Mouse (Mus musculus) liver, embryonic 14.5 days (tissue): Measurements from ENCODE around the gene Gas2l3. TPM values are rescaled to one million over a fixed set of nuclear protein-coding genes. Genes with fewer than 3 reads are reported as not detected.
A peak's percentile ranks its signal among the peaks of the same experiment; 100 is the strongest.

Experiments used
- ATAC-seq: fragments of 200-750 bp; cut with Nextera tagmentation; 2 replicates; pipeline ENCODE4 v1.8.0; 2017; ENCODE audit warnings: moderate number of reproducible peaks, mild to moderate bottlenecking, moderate library complexity; ENCODE audit not compliant: insufficient read depth
- DNase-seq, 3 experiments: peaks; one replicate each; pipeline ENCODE4 v3.0.0-alpha.2; 2012 to 2013; ENCODE audit warnings: low read depth in 3 of 3, low spot score in 3 of 3
- H3K27ac ChIP-seq: fragments of 300-500 bp; sonication (generic); 2 replicates; pipeline ENCODE4 v1.5.1; 2014; ENCODE audit warnings: moderate library complexity, mild to moderate bottlenecking, control low read depth, inconsistent platforms
- H3K27me3 ChIP-seq: fragments of 300-500 bp; sonication (generic); 2 replicates; pipeline ENCODE4 v1.6.1; 2014; ENCODE audit warnings: mild to moderate bottlenecking, low read length, moderate library complexity; ENCODE audit not compliant: control insufficient read depth, insufficient read depth
- H3K36me3 ChIP-seq: fragments of 300-500 bp; sonication (generic); replicated peaks from 2 replicates; pipeline ENCODE4 v1.6.1; 2014; ENCODE audit warnings: low read depth; ENCODE audit not compliant: control insufficient read depth, insufficient read depth
- H3K4me1 ChIP-seq, 2 experiments: fragments of 200-500 bp in 1 of 2; fragments of 300-500 bp in 1 of 2; sonication (generic) in 1 of 2; replicated peaks; 2 replicates each; pipeline ENCODE4 v1.6.1; 2012 to 2014; ENCODE audit warnings: antibody characterized with exemption in 1 of 2, inconsistent platforms in 1 of 2, low read length in 1 of 2; ENCODE audit not compliant: control insufficient read depth in 2 of 2, insufficient read depth in 2 of 2
- H3K4me2 ChIP-seq: fragments of 300-500 bp; sonication (generic); 2 replicates; pipeline ENCODE4 v1.6.1; 2014; ENCODE audit warnings: low read depth, mild to moderate bottlenecking, control low read depth, moderate library complexity
- H3K4me3 ChIP-seq, 2 experiments: fragments of 200-500 bp in 1 of 2; fragments of 300-500 bp in 1 of 2; sonication (generic) in 1 of 2; 2 replicates each; pipeline ENCODE4 v1.5.1; 2012 to 2014; ENCODE audit warnings: low read depth in 2 of 2, low read length in 2 of 2, mild to moderate bottlenecking in 2 of 2, control low read depth in 1 of 2, inconsistent platforms in 1 of 2, moderate library complexity in 1 of 2; ENCODE audit not compliant: insufficient read depth in 1 of 2
- H3K9ac ChIP-seq: fragments of 300-500 bp; sonication (generic); replicated peaks from 2 replicates; pipeline ENCODE4 v1.6.1; 2014; ENCODE audit warnings: mild to moderate bottlenecking, control low read depth, moderate library complexity
- H3K9me3 ChIP-seq: fragments of 300-500 bp; sonication (generic); 2 replicates; pipeline ENCODE4 v1.6.1; 2016; ENCODE audit warnings: low read length, mixed read lengths; ENCODE audit not compliant: control insufficient read depth
- CTCF ChIP-seq: IDR thresholded peaks from 2 replicates; pipeline ENCODE4 v1.5.1; 2016; ENCODE audit warnings: antibody characterized with exemption, low read depth, control low read depth
- EP300 ChIP-seq: IDR thresholded peaks from 2 replicates; pipeline ENCODE4 v1.6.1; 2016; ENCODE audit warnings: antibody characterized with exemption, low read depth
- WGBS: fragments of 180-500 bp; shearing (Covaris S2); extraction: QIAGEN DNeasy Blood & Tissue Kit; methylation state at CpG from one replicate; pipeline ENCODE4 v1.1.7; 2014; ENCODE audit not compliant: insufficient replicate concordance; 5-methylcytosine and 5-hydroxymethylcytosine counted together
- polyA plus RNA-seq, 2 experiments: library from polyadenylated mRNA; depleted of rRNA in 1 of 2; stranded (reverse) in 1 of 2; unstranded in 1 of 2; fragments of >200 nt; fragmentation: Nextera tagmentation in 1 of 2; extraction: Ambion mirVana in 1 of 2; gene quantifications; 2 replicates each; pipeline versions ENCODE4 v1.2.1 to v1.2.3; 2012 to 2014

Gas2l3 gene
- 2.2 and 2.7 TPM in 2 replicates for polyA plus RNA-seq (2012; rRNA removed)
- polyA plus RNA-seq (2014; fragmentation: Nextera tagmentation; extraction: Ambion mirVana) = 3.5 and 3.6 TPM in 2 replicates

GRCm38 (mm10) chr10:89443623-89444151, at the start of gene Gas2l3:
Gene Gas2l3, minus strand, starts transcription at chr10:89443967.
- peak; percentile 92 for ATAC-seq
- Histone ChIP-seq H3K4me2 (peak within 1 kb of the TSS; percentile 90), H3K9me3 (no peaks in the 10 kb centered on the region), H3K36me3 (no peaks in the 10 kb centered on the region; the same call in 1 of the 2 replicates), H3K27ac (peak within 1 kb of the TSS; percentile 60), H3K9ac (peak within 1 kb of the TSS; percentile 68), H3K27me3 (no peaks in the 10 kb centered on the region), H3K4me1 (peaks cover 3 to 17% of the 10 kb centered on the region in 2 experiments), H3K4me3 (peak within 1 kb of the TSS; percentile 75 to 93)
- TF ChIP-seq CTCF (peak; percentile 22; the same call in 1 of the 2 replicates), EP300 (no peak)
- DNase-seq = peak; percentile 78 to 82 (median 81)
- WGBS = 0% methylated on average over 39 of the region's 39 CpGs

GRCm38 (mm10) chr10:89491321-89491720, 47.6 kb upstream of the Gas2l3 start:
- 0 out of 4 replicates have a peak, but pooled peaks cover 0 to 3% of the 10 kb centered on the region in 2 experiments for H3K4me1 ChIP-seq
- 73% methylated on average over 3 of the region's 3 CpGs for WGBS
- ATAC-seq (no peak), DNase-seq (no peak)
- no peak overlapping the region for H3K27ac ChIP-seq
- no peak overlapping the region for H3K4me2 ChIP-seq
- H3K9me3 ChIP-seq = no peaks in the 10 kb centered on the region
- no peak overlapping the region for H3K4me3 ChIP-seq
- H3K27me3 ChIP-seq = no peaks in the 10 kb centered on the region
- no peak for TF ChIP-seq CTCF
- no peak for TF ChIP-seq EP300
- no peak overlapping the region for H3K9ac ChIP-seq
- no peaks in the 10 kb centered on the region for H3K36me3 ChIP-seq

DNA sequence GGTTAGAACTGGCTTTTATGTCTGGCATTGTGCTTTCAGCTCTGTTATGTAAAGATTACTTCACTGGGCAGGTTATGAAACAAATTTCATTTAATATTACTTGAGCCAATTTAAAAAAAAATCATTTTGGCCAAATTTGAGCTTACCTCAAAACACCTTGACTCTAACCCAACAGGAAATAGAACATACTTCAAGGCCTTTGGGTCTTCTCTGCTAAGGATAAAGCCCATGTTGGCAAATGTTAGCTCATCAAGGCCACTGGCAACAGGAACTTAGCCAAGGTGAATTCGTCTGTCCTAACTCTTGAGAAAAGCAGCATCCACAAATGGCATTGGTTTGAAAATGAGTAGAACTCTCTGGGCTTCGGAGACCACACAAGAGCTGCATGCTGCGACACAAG, 46.5 kb upstream of the Gas2l3 start:
- Histone ChIP-seq H3K36me3 (no peaks in the 10 kb centered on the region), H3K9me3 (no peaks in the 10 kb centered on the region), H3K9ac (no peak overlapping the region), H3K4me1 (0 out of 4 replicates have a peak, but pooled peaks cover 0 to 2% of the 10 kb centered on the region in 2 experiments), H3K4me3 (no peak overlapping the region), H3K4me2 (no peak overlapping the region), H3K27ac (no peak overlapping the region), H3K27me3 (no peaks in the 10 kb centered on the region)
- no peak for DNase-seq
- no peak for ATAC-seq
- 65% methylated on average over 3 of the region's 3 CpGs for WGBS
- TF ChIP-seq EP300 (no peak), CTCF (no peak)

DNA sequence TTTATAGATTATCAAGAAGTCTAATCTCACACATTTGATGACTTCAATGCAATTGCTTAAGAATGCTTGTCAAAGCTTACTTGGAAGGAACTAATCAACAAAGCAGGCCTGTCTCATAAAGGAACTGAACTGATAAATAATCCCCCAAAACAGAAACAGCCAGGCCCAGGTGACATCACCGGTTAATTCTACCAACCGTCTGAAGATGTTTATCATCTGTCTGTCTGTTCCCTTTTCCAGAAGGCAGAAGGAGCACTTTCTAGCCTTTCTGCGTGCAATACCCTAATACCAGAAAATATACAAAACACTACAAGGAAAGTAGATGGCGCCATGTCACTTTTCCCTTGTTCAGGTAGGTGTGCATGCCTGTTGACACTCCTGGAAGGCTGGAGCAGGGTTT, 45.7 kb upstream of the Gas2l3 start:
- no peak overlapping the region for H3K4me2 ChIP-seq
- WGBS = 31% methylated on average over 4 of the region's 4 CpGs

GRCm38 (mm10) chr10:89486995-89487742, 43.4 kb upstream of the Gas2l3 start:
- DNase-seq (no peak), ATAC-seq (no peak)
- WGBS = 45% methylated on average over 4 of the region's 4 CpGs
- Histone ChIP-seq H3K9ac (no peak overlapping the region), H3K4me2 (no peak overlapping the region), H3K36me3 (no peaks in the 10 kb centered on the region), H3K4me3 (no peak overlapping the region), H3K9me3 (no peaks in the 10 kb centered on the region), H3K27ac (no peak overlapping the region), H3K4me1 (peaks cover 0 to 6% of the 10 kb centered on the region in 2 experiments; a peak in 2 of 4 replicates), H3K27me3 (no peaks in the 10 kb centered on the region)
- TF ChIP-seq CTCF (no peak), EP300 (no peak)

More for the DNA sequence above, 45.7 kb upstream of the Gas2l3 start:
- H3K4me1 ChIP-seq = no peaks in the 10 kb centered on the region; a peak in 1 of 4 replicates
- no peak overlapping the region for H3K9ac ChIP-seq
- no peaks in the 10 kb centered on the region for H3K27me3 ChIP-seq
- TF ChIP-seq CTCF (no peak), EP300 (no peak)
- no peaks in the 10 kb centered on the region for H3K9me3 ChIP-seq
- DNase-seq = no peak
- H3K27ac ChIP-seq = no peak overlapping the region
- ATAC-seq = no peak
- H3K36me3 ChIP-seq = no peaks in the 10 kb centered on the region
- H3K4me3 ChIP-seq = no peak overlapping the region
